Mouse (Mus musculus) adrenal gland, postnatal 14 days (tissue): Measurements from ENCODE around the gene Rbck1. TPM values are rescaled to one million over a fixed set of nuclear protein-coding genes. Genes with fewer than 3 reads are reported as not detected.
A peak's percentile ranks its signal among the peaks of the same experiment; 100 is the strongest.
"Not testable (repeated sequence)": the region's sequence is repeated elsewhere in the genome, so short reads cannot be mapped to it uniquely, and the experiment has no call there.

Experiments used
- DNase-seq: peaks from one replicate; pipeline ENCODE4 v3.0.0; 2021; ENCODE audit warnings: mixed read lengths
- total RNA-seq: library from RNA; stranded (reverse); gene quantifications from 2 replicates; pipeline ENCODE4 v1.2.3, GENCODE M21; 2021

Rbck1 gene
- total RNA-seq, 1 experiment from 2014 or later: 104 TPM

- DNase-seq: no peak
Observed at GRCm38 (mm10) chr2:152302862-152303261, 29.6 kb downstream of the Rbck1 start.

GRCm38 (mm10) chr2:152294541-152294940 lies 37.9 kb downstream of the Rbck1 start:
- DNase-seq: no peak

GRCm38 (mm10) chr2:152293727-152294475 lies 38.6 kb downstream of the Rbck1 start, which contains the start of gene Tbc1d20:
Tbc1d20 (plus strand) TSS chr2:152293828.
- DNase-seq: peak; percentile 94

GRCm38 (mm10) chr2:152293179-152293726 lies 39.2 kb downstream of the Rbck1 start:
- no peak for DNase-seq

- DNase-seq: no peak
Observed at GRCm38 (mm10) chr2:152292475-152292874, 40.0 kb downstream of the Rbck1 start.

GRCm38 (mm10) chr2:152289623-152290022 lies 42.8 kb downstream of the Rbck1 start:
- not testable (repeated sequence) for DNase-seq

- no peak for DNase-seq
Observed at GRCm38 (mm10) chr2:152288046-152288445, 44.4 kb downstream of the Rbck1 start.

- no peak for DNase-seq
Observed at GRCm38 (mm10) chr2:152287560-152287959, 44.9 kb downstream of the Rbck1 start.

- DNase-seq: peak; percentile 27
Observed at GRCm38 (mm10) chr2:152281407-152281806, 51.0 kb downstream of the Rbck1 start.

GRCm38 (mm10) chr2:152273639-152274038 lies 58.8 kb downstream of the Rbck1 start:
- no peak for DNase-seq

Other genes starting within 250 kb of the Rbck1 start
- 267 and 289 TPM in 2 replicates for gene Srxn1, start 227.1 kb downstream of the Rbck1 start, total RNA-seq
- 20.2 and 22.0 TPM in 2 replicates for gene Tcf15, start 189.1 kb downstream of the Rbck1 start, total RNA-seq
- gene Csnk2a1, start 105.8 kb downstream of the Rbck1 start, total RNA-seq: 103 and 105 TPM in 2 replicates
- 145 and 149 TPM in 2 replicates for gene Tbc1d20, start 38.8 kb downstream of the Rbck1 start, total RNA-seq
- gene Trib3, start 11.4 kb upstream of the Rbck1 start, total RNA-seq: 4.5 and 6.0 TPM in 2 replicates
- gene Nrsn2, start 44.0 kb upstream of the Rbck1 start, total RNA-seq: 2.8 and 3.0 TPM in 2 replicates
- gene Sox12, start 65.4 kb upstream of the Rbck1 start, total RNA-seq: 14.7 and 16.0 TPM in 2 replicates
- 8.3 and 9.9 TPM in 2 replicates for gene Zcchc3, start 82.4 kb upstream of the Rbck1 start, total RNA-seq
- 0.37 and 0.38 TPM in 2 replicates for gene 6820408C15Rik, start 82.9 kb upstream of the Rbck1 start, total RNA-seq
- gene Defb23, start 132.0 kb upstream of the Rbck1 start, total RNA-seq: not detected in 2 replicates
- gene Defb20, start 144.4 kb upstream of the Rbck1 start, total RNA-seq: not detected in 2 replicates
- not detected in 2 replicates for gene Defb22, start 157.5 kb upstream of the Rbck1 start, total RNA-seq
- gene Defb26, start 179.0 kb upstream of the Rbck1 start, total RNA-seq: not detected in 2 replicates
- gene Defb28, start 185.6 kb upstream of the Rbck1 start, total RNA-seq: not detected in 2 replicates
- gene Defb29, start 207.4 kb upstream of the Rbck1 start, total RNA-seq: not detected in 2 replicates
- not detected in 2 replicates for gene Gm17416, start 236.7 kb upstream of the Rbck1 start, total RNA-seq
- gene Defb21, start 240.1 kb upstream of the Rbck1 start, total RNA-seq: not detected in 2 replicates
- gene Defb19, start 247.7 kb upstream of the Rbck1 start, total RNA-seq: 2.0 and 2.5 TPM in 2 replicates